Mouse (Mus musculus) thymus, postnatal 25 days (tissue): Measurements from ENCODE around the gene Tma7.

Source experiments
- DNase-seq: peaks from one replicate; pipeline ENCODE4 v3.0.0; 2022

The Tma7 gene

DNA sequence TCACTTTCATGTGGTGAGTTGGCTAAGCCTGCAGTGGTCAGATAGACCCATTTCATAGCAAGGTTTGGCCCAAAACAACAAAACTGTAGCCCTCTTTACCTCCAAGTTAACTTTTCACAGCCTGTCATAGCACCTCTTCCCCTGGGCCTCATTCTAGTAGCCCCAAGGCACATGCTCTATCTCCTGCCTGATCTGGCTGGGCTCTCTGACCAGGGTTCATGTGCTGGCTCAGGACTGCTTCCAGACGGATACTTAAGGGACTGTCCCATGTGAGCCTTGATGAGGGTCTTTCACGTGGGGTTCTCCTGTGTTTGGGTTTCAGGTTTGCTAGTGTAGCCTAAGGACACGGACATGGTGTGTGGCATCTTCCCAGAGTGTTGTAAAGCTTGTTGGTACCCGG lies 42.7 kb downstream of the Tma7 start:
- no peak for DNase-seq

DNA sequence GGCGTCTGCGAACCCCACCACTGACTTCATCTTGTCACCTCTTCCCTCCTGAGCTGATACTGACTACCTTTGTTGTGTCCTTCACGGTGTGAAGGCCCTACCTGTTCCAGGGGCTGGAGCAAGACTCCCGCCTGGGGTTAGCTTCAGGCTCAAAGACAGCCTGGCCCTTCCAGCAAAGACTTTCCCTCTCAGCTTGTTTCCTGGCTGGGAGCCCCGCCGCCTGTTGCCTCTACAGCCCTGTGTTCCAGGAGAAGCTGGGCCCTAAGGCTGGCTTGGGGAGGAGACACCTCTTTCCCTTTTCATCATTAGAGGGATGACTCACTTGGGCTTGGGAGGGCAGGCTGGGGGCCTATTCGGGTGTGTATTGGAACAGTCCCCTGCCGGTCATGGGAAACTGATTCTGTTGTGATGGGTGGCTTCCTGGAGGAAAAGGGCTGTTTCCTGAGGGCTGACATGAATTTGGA lies 43.5 kb downstream of the Tma7 start:
- no peak for DNase-seq

DNA sequence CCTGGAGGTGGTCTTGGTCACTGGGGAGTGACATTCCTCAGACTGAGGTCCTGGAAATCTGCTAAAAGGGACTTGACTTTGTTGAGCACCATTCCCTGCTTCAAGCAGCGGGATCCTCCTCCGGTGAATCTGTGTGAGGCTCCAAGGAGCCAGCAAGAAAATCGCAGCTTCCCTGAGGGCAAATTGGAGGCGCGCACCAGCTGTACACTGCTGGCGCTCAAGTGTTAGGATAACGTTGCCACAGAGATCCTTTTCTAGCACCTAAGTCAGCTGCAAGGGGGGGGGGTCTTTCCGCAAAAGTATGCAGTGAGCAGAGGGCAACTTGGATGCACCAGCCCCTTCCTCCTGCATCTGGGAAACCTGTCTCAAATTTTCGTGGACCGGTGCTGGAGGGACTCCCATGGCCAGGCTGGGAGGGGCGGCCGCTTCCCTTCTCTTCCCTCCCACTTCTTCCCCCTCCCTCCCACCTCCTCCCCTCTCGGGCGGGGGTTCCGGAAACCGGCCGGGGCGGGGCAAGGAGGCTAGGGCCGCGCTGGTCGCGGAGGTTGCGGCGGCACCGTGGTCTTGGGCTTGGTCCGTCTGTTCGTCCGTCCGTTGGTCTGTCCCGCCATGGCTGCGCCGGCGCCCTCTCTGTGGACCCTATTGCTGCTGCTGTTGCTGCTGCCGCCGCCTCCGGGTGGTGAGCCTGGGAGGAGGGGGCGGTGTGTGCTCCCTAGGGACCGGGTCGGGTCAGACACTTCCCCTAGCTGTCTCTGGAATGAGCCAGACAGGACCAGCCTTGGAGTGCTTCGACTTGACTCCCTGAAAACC lies 44.1 kb downstream of the Tma7 start, which contains the start of gene Shisa5:
TSS of gene Shisa5 (plus strand) at position 480 of the 810 bp plus-strand sequence.
- peak; percentile 80 for DNase-seq

DNA sequence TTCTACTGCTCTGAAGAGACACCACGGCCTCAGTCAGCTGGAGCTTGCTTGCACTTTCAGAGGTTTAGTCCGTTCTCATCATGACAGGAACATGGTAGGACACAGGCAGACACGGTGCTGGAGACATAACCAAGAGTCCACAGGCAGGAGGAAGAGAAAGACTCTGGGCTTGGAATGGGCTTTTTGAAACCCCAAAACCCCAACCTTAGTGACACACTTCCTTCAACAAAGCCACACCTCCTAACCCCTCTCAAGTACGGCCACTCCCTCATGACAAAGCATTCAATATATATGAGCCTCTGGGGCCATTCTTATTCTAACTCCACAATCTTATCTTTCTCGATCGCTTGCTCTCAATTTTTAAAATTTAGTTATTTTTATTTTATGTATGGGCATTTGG lies 50.0 kb downstream of the Tma7 start:
- DNase-seq = no peak

DNA sequence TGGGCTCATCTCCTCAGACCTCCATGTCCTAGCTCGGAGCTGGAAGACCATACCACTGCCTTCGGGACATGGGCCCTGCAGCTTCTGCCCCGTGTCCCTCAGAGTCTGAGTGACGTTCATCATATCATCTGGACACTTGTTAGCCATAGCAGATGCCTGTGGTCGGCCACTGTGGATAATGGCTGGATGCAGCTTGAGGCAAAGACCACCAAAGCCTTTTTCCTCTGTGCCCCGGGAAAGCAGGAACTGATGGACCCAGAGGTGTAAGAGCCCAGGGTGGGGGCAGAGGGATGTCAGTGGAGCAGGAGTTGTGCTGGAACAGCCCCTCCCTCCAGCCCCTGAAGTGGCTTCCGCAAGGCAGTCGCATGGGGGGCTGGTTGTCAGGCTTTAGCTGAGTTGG lies 50.7 kb downstream of the Tma7 start:
- DNase-seq = no peak

DNA sequence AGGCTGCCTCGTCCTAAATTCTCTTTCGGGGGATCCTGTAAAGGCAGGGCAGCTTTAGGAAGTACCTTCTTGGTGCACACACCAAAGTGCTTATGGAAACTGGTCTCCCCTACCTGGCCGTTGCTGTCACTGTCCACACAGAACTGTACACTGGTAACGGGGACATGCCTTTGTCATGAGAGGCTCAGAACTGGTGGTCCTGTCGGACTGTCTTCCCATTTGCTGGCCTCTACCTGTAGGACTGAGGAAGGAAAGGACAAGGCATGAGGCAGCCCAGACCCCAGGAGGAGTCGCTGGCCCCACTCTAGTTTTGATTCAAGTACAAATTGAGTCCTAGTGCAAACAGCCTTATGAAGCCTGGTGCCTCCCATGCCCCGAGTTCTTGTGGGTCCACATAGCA lies 51.4 kb downstream of the Tma7 start:
- DNase-seq = no peak

DNA sequence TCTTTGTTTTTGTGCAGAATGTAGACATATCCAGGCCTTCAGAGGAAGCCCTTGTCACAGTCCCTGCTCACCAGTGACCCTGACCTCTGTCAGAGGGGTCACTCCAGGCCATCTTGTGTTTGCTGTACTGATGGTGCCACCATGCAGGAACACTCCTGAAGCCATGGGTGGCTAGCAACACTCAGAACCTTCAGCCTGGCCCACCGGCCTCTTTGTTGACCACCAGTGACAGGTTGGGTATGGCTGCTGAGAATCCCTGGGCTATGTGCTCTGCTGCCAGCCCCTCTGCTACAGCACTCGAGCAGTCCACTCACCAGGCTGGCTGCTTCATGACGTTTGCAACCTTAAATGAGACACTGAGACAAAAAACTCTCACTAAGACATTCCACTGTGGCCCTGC lies 52.1 kb downstream of the Tma7 start:
- no peak for DNase-seq

DNA sequence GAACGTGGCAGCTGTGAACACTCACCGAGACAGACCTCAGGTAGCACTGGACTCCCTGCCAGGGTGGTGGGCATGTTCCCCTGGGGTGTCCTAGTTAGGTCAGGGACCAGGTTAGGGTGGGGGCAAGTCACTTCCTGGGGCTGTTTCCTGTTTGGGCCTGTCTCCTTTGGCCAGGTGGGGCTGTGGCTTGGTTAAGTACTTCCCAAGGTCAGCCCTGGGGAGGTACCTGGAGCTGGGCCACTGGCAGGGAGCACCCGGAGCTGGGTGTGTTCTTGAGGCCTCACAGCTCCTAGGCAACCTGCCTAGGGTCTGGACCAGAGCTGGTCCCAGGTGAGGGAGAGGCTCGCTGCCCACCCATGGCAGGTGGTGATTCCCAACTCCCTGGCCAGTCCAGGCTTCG lies 53.5 kb downstream of the Tma7 start:
- DNase-seq = no peak

DNA sequence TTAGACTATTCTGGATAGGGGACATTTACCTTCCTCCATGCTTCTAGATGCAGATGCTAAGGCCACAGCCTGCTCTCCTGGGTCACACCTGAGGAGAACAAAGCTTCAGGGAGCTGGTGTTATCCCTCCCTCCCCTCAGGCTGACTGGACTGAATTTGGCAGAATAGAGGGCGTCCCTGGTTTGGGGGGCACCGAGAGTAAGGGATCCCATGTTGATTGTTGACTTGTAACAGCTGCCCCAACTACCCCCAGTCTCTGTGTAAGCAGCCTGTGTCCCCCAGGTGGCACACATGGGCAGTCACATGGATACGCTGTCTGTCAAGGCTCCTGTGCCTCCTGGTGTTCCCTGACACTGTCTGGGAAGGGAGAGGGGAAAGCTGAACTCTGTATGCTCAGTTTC lies 54.0 kb downstream of the Tma7 start:
- DNase-seq = no peak

DNA sequence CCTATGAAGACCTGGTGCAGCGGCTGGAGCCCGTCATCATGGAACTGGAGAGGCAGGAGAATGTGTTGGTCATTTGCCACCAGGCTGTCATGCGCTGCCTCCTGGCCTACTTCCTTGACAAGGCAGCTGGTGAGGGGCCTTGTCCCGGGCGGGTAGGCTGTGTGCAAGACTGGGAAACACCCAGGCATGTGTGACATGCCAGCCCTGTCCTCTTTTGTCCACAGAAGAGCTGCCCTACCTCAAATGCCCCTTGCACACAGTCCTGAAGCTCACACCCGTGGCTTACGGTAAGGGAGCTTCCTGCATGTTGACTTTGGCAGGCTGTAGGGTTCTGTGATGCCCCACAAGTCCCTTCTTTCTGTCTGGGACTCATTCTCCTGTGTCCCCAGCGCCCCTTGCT lies 54.9 kb downstream of the Tma7 start:
- no peak for DNase-seq
